Mouse (Mus musculus) hematopoietic stem cell, adult 5-6 weeks (primary cell): ENCODE measurements around the gene Olfr291. TPM values are rescaled to one million over a fixed set of nuclear protein-coding genes. Genes with fewer than 3 reads are reported as not detected.

Source experiments
- ATAC-seq, 2 experiments: fragments of 125-278 bp in 1 of 2; replicated peaks in 1 of 2; 2 replicates each; pipeline ENCODE4 v1.8.0; 2016 to 2017; ENCODE audit warnings: inconsistent platforms in 2 of 2, mild to moderate bottlenecking in 2 of 2, moderate number of reproducible peaks in 2 of 2, low read depth in 1 of 2, moderate TSS enrichment in 1 of 2; ENCODE audit not compliant: low FRiP score in 2 of 2, poor library complexity in 2 of 2, severe bottlenecking in 2 of 2, insufficient read depth in 1 of 2, low TSS enrichment in 1 of 2
- total RNA-seq: library from RNA; stranded (forward); fragments of 172-1452, 232-1000 nt; gene quantifications from 2 replicates; pipeline ENCODE4 v1.2.3, GENCODE M21; 2017

Gene Olfr291
- total RNA-seq: not detected in 2 replicates

DNA sequence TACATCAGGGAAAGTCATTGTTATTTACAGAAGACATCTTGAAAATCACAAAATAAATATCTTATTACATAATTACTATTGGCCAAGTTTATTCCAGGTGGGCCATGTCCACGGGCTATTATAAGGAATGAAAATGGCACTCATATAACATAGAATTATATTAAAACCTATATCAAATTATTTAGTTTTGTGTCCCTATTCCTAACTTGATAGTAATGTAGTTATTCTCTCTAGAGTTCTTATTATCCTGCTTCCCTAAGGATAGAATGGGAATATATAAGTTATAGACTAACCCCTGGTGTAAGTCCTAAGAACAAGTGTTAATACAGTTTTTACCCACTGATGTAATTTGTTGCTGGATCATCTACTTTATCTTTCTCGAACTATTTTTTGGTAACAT lies at the start of gene Olfr291:
Olfr291 (plus strand) TSS at position 301 of the 400 bp plus-strand sequence.
- no peak for ATAC-seq

DNA sequence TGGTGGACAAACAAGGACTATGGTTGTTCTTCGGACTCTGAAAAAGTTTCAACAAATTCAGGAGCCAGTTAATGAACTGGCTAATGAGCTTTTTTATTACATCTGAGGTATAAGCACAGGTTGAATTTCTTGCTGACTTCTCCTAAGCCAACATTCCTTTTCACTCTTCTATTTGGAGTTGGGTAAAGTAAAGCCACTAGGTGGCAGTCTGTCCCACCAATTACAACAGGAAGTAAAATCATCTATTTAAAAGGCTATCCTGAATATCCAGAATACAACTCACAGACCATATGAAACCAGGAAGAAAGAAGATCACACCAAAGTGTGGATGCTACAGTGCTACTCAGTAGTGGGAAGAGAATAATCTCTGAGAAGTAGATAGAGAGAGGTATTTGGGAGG lies 48.1 kb upstream of the Olfr291 start:
- ATAC-seq: peak in 1 of 2 experiments; percentile 29; a peak in 1 of 4 replicates

- no peak for ATAC-seq
Measured at GRCm38 (mm10) chr7:84806159-84806558, 47.2 kb upstream of the Olfr291 start.

DNA sequence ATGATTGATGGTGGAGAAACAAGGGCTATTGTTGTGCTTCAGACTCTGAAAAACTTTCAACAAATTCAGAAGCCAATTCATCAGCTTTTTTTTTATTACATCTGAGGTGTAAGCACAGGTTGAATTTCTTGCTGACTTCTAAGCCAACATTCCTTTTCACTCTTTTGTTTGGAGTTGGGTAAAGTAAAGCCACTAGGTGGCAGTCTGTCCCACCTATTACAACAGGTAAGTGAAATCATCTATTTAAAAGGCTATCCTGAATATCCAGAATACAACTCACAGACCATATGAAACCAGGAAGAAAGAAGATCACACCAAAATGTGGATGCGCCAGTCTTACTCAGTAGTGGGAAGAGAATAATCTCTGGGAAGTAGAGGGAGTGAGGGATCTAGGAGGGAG lies 31.2 kb downstream of the Olfr291 start:
- no peak for ATAC-seq

Other genes with a start within 250 kb of the Olfr291 start
- gene Fah, start 246.8 kb upstream of the Olfr291 start, total RNA-seq: 7.0 and 9.8 TPM in 2 replicates
- 151 and 163 TPM in 2 replicates for gene Zfand6, start 163.6 kb upstream of the Olfr291 start, total RNA-seq
- gene Vmn2r65, start 110.6 kb downstream of the Olfr291 start, total RNA-seq: not detected in 2 replicates
- gene Vmn2r66, start 158.7 kb downstream of the Olfr291 start, total RNA-seq: not detected in 2 replicates